Mouse (Mus musculus): ENCODE data around the gene Sv2b. TPM values are rescaled to one million over a fixed set of nuclear protein-coding genes. Genes with fewer than 3 reads are reported as not detected.
A peak's percentile ranks its signal among the peaks of the same experiment; 100 is the strongest.

Gene Sv2b
- polyA plus RNA-seq, 1 experiment from 2014 or later = 23.5 TPM

DNA sequence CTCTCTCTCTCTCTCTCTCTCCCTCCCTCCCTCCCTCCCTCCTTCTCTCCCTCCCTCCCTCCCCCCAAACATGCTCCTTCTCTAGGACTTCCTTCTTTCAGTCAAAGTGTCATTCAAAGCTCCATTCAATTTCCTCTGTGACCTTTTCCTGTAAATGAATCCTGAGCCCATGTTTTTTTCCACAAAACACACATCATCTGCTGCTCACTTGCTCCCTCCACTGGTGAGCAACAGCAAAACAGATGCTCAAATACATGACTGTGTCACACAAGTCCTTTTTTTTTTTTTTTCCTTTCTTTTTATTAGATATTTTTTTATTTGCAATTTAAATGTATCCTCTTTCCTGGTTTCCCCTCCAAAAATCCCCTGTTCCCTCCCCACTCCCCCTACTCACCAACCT, 201.6 kb downstream of the Sv2b start:
- ATAC-seq = no peak
- H3K36me3 ChIP-seq (ENCODE audit: control insufficient read depth, insufficient read depth, low read length) = no peaks in the 10 kb centered on the region
- no peak overlapping the region for H3K4me2 ChIP-seq (ENCODE audit: low read length)
- H3K4me3 ChIP-seq (ENCODE audit: low read length) = no peak overlapping the region
- H3K27ac ChIP-seq (ENCODE audit: low read depth, low read length) = no peak overlapping the region
- no peaks in the 10 kb centered on the region for H3K9me3 ChIP-seq (ENCODE audit: control insufficient read depth, low read length)
- H3K4me1 ChIP-seq (ENCODE audit: control insufficient read depth, insufficient read depth, low read depth, low read length) = no peaks in the 10 kb centered on the region
- no peak overlapping the region for H3K9ac ChIP-seq (ENCODE audit: low read depth, low read length)
- H3K27me3 ChIP-seq (replicated peaks; ENCODE audit: control insufficient read depth, insufficient read depth, low read length) = no peaks in the 10 kb centered on the region; the same call in 1 of the 2 replicates

DNA sequence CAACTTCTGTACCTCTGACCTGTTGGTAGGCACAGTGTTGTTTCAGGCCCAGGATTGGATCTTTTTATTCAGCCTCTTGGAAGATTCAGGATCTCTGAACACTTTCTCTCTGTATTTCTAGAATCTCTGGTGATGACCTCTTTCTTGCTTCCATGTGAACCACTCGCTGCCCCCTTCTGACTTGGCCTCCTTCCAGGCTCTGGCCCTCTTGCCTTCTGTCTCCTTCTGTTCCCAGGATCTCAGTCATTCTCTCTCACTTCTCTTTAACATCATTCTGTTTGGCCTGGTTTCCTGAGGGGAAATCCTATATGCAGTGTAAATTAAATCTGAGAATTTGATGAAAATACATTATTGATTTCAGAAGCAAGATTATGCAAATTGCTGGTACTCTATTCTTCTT, 205.2 kb downstream of the Sv2b start:
- Histone ChIP-seq H3K4me1 (ENCODE audit: control insufficient read depth, insufficient read depth, low read depth, low read length) (no peaks in the 10 kb centered on the region), H3K4me2 (ENCODE audit: low read length) (no peak overlapping the region), H3K4me3 (ENCODE audit: low read length) (no peak overlapping the region), H3K9ac (ENCODE audit: low read depth, low read length) (no peak overlapping the region), H3K27ac (ENCODE audit: low read depth, low read length) (no peak overlapping the region), H3K9me3 (ENCODE audit: control insufficient read depth, low read length) (no peaks in the 10 kb centered on the region), H3K36me3 (ENCODE audit: control insufficient read depth, insufficient read depth, low read length) (no peaks in the 10 kb centered on the region), H3K27me3 (replicated peaks; ENCODE audit: control insufficient read depth, insufficient read depth, low read length) (no peaks in the 10 kb centered on the region; the same call in 1 of the 2 replicates)
- ATAC-seq = no peak
- WGBS = 51% methylated on average over 1 of the region's 1 CpGs

DNA sequence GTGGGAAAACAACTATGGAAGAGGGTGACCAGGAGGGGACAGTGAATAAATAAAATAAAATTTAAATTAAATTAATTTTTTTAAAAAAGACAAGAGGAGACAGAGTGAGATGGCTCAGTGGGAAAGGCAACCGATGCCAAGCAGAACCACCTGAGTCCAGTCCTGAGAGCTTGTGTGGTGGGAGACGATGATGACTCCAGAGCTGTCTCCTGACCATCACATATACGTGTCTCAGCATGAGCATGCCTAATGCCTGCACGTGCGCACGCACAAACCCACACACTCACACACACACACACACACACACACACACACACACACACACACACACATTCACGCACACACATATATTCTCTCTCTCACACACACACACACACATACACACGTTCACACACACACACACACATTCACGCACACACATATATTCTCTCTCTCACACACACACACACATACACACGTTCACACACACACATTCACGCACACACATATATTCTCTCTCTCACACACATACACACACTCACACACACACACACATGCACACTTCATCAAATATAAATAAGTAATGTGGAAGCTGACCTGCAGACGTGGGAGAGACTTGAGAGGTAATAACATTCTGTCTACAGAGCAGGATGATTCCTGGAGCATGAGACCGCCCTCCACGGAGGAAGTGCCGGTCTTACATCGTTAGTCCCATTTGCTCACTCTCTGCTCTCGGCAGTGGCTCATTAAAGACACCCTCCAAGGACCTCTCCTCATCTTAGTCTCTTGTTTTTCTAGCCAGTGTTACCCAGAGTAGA, 206.3 kb downstream of the Sv2b start:
- peak; percentile 42 for ATAC-seq

DNA sequence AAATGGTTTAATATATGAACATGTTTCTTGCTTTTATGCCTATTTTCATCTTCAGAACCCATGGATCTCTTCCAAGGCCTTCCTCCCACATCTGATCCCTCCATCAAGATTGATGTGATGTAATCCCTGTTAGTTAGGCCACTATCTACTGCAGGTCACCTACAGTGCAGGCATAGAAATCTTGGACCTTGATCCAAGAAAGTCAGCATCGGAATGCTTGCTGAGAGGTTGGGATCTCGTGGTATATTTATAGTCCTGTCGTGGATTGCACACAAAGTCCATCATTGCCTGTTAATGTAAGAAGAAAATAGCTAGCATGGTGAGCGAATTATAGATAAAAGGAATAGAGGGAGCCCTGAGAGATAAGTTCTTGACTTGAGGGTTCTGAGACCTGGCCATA, 223.6 kb downstream of the Sv2b start:
- no peaks in the 10 kb centered on the region for H3K27me3 ChIP-seq (replicated peaks; ENCODE audit: control insufficient read depth, insufficient read depth, low read length)

More for the DNA sequence above, 206.3 kb downstream of the Sv2b start:
- WGBS = 72% methylated on average over 17 of the region's 17 CpGs
- Histone ChIP-seq H3K9ac (ENCODE audit: low read depth, low read length) (no peak overlapping the region), H3K4me3 (ENCODE audit: low read length) (no peak overlapping the region), H3K4me1 (ENCODE audit: control insufficient read depth, insufficient read depth, low read depth, low read length) (no peaks in the 10 kb centered on the region), H3K36me3 (ENCODE audit: control insufficient read depth, insufficient read depth, low read length) (no peaks in the 10 kb centered on the region), H3K27ac (ENCODE audit: low read depth, low read length) (no peak overlapping the region), H3K4me2 (ENCODE audit: low read length) (no peak overlapping the region), H3K27me3 (replicated peaks; ENCODE audit: control insufficient read depth, insufficient read depth, low read length) (no peaks in the 10 kb centered on the region; the same call in 1 of the 2 replicates), H3K9me3 (ENCODE audit: control insufficient read depth, low read length) (no peaks in the 10 kb centered on the region)

DNA sequence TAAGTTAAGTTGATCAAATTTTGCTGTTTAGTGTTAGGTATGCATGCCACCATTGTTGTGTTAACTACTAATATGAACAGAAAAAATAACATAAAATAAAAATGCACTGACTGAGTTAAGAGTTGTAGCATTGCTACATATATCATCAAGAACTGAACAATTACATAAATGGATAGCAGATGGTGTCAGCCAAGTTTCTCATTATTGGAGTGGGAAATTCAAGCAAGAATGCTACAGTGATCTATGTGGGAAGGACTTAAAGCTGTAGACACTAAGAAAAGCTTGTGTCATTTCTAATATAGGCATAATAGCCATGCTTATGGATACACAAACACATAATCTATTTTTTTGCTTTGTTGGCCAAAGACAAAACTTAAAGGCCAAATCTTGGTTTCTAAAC, 228.9 kb downstream of the Sv2b start:
- no peak overlapping the region for H3K9ac ChIP-seq (ENCODE audit: low read depth, low read length)
- H3K4me2 ChIP-seq (ENCODE audit: low read length) = no peak overlapping the region
- no peak for ATAC-seq
- no peaks in the 10 kb centered on the region for H3K36me3 ChIP-seq (ENCODE audit: control insufficient read depth, insufficient read depth, low read length)
- no peak overlapping the region for H3K27ac ChIP-seq (ENCODE audit: low read depth, low read length)
- no peaks in the 10 kb centered on the region for H3K4me1 ChIP-seq (ENCODE audit: control insufficient read depth, insufficient read depth, low read depth, low read length)
- no peak overlapping the region for H3K4me3 ChIP-seq (ENCODE audit: low read length)
- no peaks in the 10 kb centered on the region for H3K9me3 ChIP-seq (ENCODE audit: control insufficient read depth, low read length)
- no peaks in the 10 kb centered on the region for H3K27me3 ChIP-seq (replicated peaks; ENCODE audit: control insufficient read depth, insufficient read depth, low read length)

More for the DNA sequence above, 223.6 kb downstream of the Sv2b start:
- no peak overlapping the region for H3K4me2 ChIP-seq (ENCODE audit: low read length)
- no peak overlapping the region for H3K27ac ChIP-seq (ENCODE audit: low read depth, low read length)
- no peak for ATAC-seq
- no peaks in the 10 kb centered on the region for H3K9me3 ChIP-seq (ENCODE audit: control insufficient read depth, low read length)
- 90% methylated on average over 4 of the region's 4 CpGs for WGBS
- no peaks in the 10 kb centered on the region for H3K4me1 ChIP-seq (ENCODE audit: control insufficient read depth, insufficient read depth, low read depth, low read length)
- no peak overlapping the region for H3K9ac ChIP-seq (ENCODE audit: low read depth, low read length)
- H3K36me3 ChIP-seq (ENCODE audit: control insufficient read depth, insufficient read depth, low read length) = no peaks in the 10 kb centered on the region
- H3K4me3 ChIP-seq (ENCODE audit: low read length) = no peak overlapping the region

DNA sequence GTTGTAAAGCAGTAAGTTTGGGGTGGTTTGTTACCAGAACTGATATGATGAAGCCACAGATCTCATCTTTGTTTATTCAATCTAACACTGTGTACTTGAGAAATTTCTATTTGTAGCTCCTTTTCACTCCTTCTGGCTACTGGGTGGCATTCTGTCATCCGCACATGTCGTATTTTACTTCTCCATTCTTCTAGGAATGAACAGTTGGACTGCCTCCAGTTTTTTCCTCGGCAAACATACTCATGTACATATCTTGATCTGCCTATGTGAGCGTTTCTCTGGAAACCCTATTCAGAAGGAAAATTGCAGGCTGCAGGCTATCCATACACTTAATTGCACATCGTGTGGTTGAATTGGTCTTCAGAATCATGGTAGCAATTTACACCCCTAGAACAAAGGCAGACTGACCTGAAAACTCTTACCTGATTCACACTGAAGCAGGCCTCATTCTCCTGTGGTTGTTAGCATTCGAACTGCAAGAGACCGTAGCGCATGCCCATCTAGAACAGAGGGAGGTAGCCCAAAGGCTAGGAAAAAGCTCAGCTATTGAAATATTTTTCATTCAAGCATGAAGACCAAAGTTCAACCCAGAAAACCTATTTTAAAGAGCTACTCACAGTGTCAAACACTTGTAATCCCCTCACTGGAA, 231.4 kb downstream of the Sv2b start:
- no peaks in the 10 kb centered on the region for H3K36me3 ChIP-seq (ENCODE audit: control insufficient read depth, insufficient read depth, low read length)
- H3K27me3 ChIP-seq (replicated peaks; ENCODE audit: control insufficient read depth, insufficient read depth, low read length) = no peaks in the 10 kb centered on the region
- ATAC-seq = no peak
- H3K4me1 ChIP-seq (ENCODE audit: control insufficient read depth, insufficient read depth, low read depth, low read length) = no peaks in the 10 kb centered on the region
- 47% methylated on average over 8 of the region's 8 CpGs for WGBS
- no peak overlapping the region for H3K9ac ChIP-seq (ENCODE audit: low read depth, low read length)
- no peak overlapping the region for H3K4me2 ChIP-seq (ENCODE audit: low read length)
- H3K9me3 ChIP-seq (ENCODE audit: control insufficient read depth, low read length) = no peaks in the 10 kb centered on the region
- H3K4me3 ChIP-seq (ENCODE audit: low read length) = no peak overlapping the region
- no peak overlapping the region for H3K27ac ChIP-seq (ENCODE audit: low read depth, low read length)

Other genes starting within 250 kb of the Sv2b start
- 13.0 and 15.6 TPM in 2 replicates for gene Akap13, start 146.3 kb upstream of the Sv2b start, polyA plus RNA-seq (2015; fragmentation: Nextera tagmentation; extraction: Ambion mirVana)

Data from hindbrain, embryonic 16.5 days (tissue).